Mouse (Mus musculus): ENCODE measurements around the gene Gm17657. TPM values are rescaled to one million over a fixed set of nuclear protein-coding genes. Genes with fewer than 3 reads are reported as not detected.

Gm17657 gene
- polyA plus RNA-seq, 1 experiment from 2014 or later = not detected

GRCm38 (mm10) chr17:29476461-29476860, 73.0 kb downstream of the Gm17657 start:
- Histone ChIP-seq H3K4me1 (ENCODE audit: control insufficient read depth, insufficient read depth, low read length) (no peaks in the 10 kb centered on the region), H3K9me3 (ENCODE audit: control insufficient read depth, low read length) (no peaks in the 10 kb centered on the region), H3K36me3 (ENCODE audit: control insufficient read depth, insufficient read depth, low read length) (no peaks in the 10 kb centered on the region), H3K9ac (replicated peaks; ENCODE audit: low read length) (no peak overlapping the region), H3K27me3 (ENCODE audit: control insufficient read depth, insufficient read depth, low read length) (no peaks in the 10 kb centered on the region), H3K4me2 (ENCODE audit: low read length) (no peak overlapping the region), H3K27ac (replicated peaks; ENCODE audit: low read depth, low read length) (no peak overlapping the region), H3K4me3 (replicated peaks; ENCODE audit: low read depth, low read length) (no peak overlapping the region)
- ATAC-seq (ENCODE audit: low FRiP score, low TSS enrichment) (no peak), DNase-seq (no peak)
- WGBS = 71% methylated on average over 4 of the region's 4 CpGs

- no peak for DNase-seq
Measured at GRCm38 (mm10) chr17:29475142-29475541, 74.3 kb downstream of the Gm17657 start.

GRCm38 (mm10) chr17:29474036-29474435, 75.4 kb downstream of the Gm17657 start:
- Histone ChIP-seq H3K27ac (replicated peaks; ENCODE audit: low read depth, low read length) (no peak overlapping the region), H3K27me3 (ENCODE audit: control insufficient read depth, insufficient read depth, low read length) (no peaks in the 10 kb centered on the region), H3K9me3 (ENCODE audit: control insufficient read depth, low read length) (no peaks in the 10 kb centered on the region), H3K4me3 (replicated peaks; ENCODE audit: low read depth, low read length) (no peak overlapping the region), H3K4me2 (ENCODE audit: low read length) (no peak overlapping the region), H3K9ac (replicated peaks; ENCODE audit: low read length) (no peak overlapping the region), H3K4me1 (ENCODE audit: control insufficient read depth, insufficient read depth, low read length) (no peaks in the 10 kb centered on the region), H3K36me3 (ENCODE audit: control insufficient read depth, insufficient read depth, low read length) (no peaks in the 10 kb centered on the region)
- WGBS = 85% methylated on average over 2 of the region's 2 CpGs
- DNase-seq (no peak), ATAC-seq (ENCODE audit: low FRiP score, low TSS enrichment) (no peak)

More at GRCm38 (mm10) chr17:29475142-29475541, 74.3 kb downstream of the Gm17657 start:
- H3K27me3 ChIP-seq (ENCODE audit: control insufficient read depth, insufficient read depth, low read length) = no peaks in the 10 kb centered on the region
- WGBS = 97% methylated on average over 3 of the region's 3 CpGs
- H3K4me1 ChIP-seq (ENCODE audit: control insufficient read depth, insufficient read depth, low read length) = no peaks in the 10 kb centered on the region
- no peak overlapping the region for H3K4me3 ChIP-seq (replicated peaks; ENCODE audit: low read depth, low read length)
- H3K36me3 ChIP-seq (ENCODE audit: control insufficient read depth, insufficient read depth, low read length) = no peaks in the 10 kb centered on the region
- no peak for ATAC-seq (ENCODE audit: low FRiP score, low TSS enrichment)
- H3K27ac ChIP-seq (replicated peaks; ENCODE audit: low read depth, low read length) = no peak overlapping the region
- H3K9me3 ChIP-seq (ENCODE audit: control insufficient read depth, low read length) = no peaks in the 10 kb centered on the region
- no peak overlapping the region for H3K9ac ChIP-seq (replicated peaks; ENCODE audit: low read length)
- no peak overlapping the region for H3K4me2 ChIP-seq (ENCODE audit: low read length)

GRCm38 (mm10) chr17:29473466-29473865, 76.0 kb downstream of the Gm17657 start:
- Histone ChIP-seq H3K27ac (replicated peaks; ENCODE audit: low read depth, low read length) (no peak overlapping the region), H3K4me1 (ENCODE audit: control insufficient read depth, insufficient read depth, low read length) (no peaks in the 10 kb centered on the region), H3K36me3 (ENCODE audit: control insufficient read depth, insufficient read depth, low read length) (no peaks in the 10 kb centered on the region), H3K9ac (replicated peaks; ENCODE audit: low read length) (no peak overlapping the region), H3K9me3 (ENCODE audit: control insufficient read depth, low read length) (no peaks in the 10 kb centered on the region), H3K4me3 (replicated peaks; ENCODE audit: low read depth, low read length) (no peak overlapping the region), H3K4me2 (ENCODE audit: low read length) (no peak overlapping the region), H3K27me3 (ENCODE audit: control insufficient read depth, insufficient read depth, low read length) (no peaks in the 10 kb centered on the region)
- ATAC-seq (ENCODE audit: low FRiP score, low TSS enrichment) = no peak
- no peak for DNase-seq
- 96% methylated on average over 10 of the region's 10 CpGs for WGBS

Small RNA genes lying within 50 kb of the gene (microRNA-seq; reads per million reads assigned to microRNA genes)
- gene Mir7667 = not detected

Other genes starting within 250 kb of the Gm17657 start
- gene Pi16, start 232.0 kb downstream of the Gm17657 start, polyA plus RNA-seq (2014; fragmentation: Nextera tagmentation; extraction: Ambion mirVana) = 1.3 and 2.8 TPM in 2 replicates
- 533 and 550 TPM in 2 replicates for gene Mtch1, start 201.7 kb downstream of the Gm17657 start, polyA plus RNA-seq (2014; fragmentation: Nextera tagmentation; extraction: Ambion mirVana)
- 4.4 and 4.9 TPM in 2 replicates for gene Fgd2, start 188.7 kb downstream of the Gm17657 start, polyA plus RNA-seq (2014; fragmentation: Nextera tagmentation; extraction: Ambion mirVana)
- gene Pim1, start 58.9 kb downstream of the Gm17657 start, polyA plus RNA-seq (2014; fragmentation: Nextera tagmentation; extraction: Ambion mirVana) = 10.1 and 10.3 TPM in 2 replicates
- gene Tbc1d22b, start 147 bp upstream of the Gm17657 start, polyA plus RNA-seq (2014; fragmentation: Nextera tagmentation; extraction: Ambion mirVana) = 25.8 and 27.7 TPM in 2 replicates
- gene Tmem217, start 2.7 kb upstream of the Gm17657 start, polyA plus RNA-seq (2014; fragmentation: Nextera tagmentation; extraction: Ambion mirVana) = 0.43 and 0.49 TPM in 2 replicates
- 80.5 and 86.8 TPM in 2 replicates for gene Rnf8, start 65.2 kb upstream of the Gm17657 start, polyA plus RNA-seq (2014; fragmentation: Nextera tagmentation; extraction: Ambion mirVana)
- 2.0 and 2.9 TPM in 2 replicates for gene Gm28043, start 65.2 kb upstream of the Gm17657 start, polyA plus RNA-seq (2014; fragmentation: Nextera tagmentation; extraction: Ambion mirVana)
- 103 and 136 TPM in 2 replicates for gene Cmtr1, start 111.0 kb upstream of the Gm17657 start, polyA plus RNA-seq (2014; fragmentation: Nextera tagmentation; extraction: Ambion mirVana)
- gene Ccdc167, start 167.4 kb upstream of the Gm17657 start, polyA plus RNA-seq (2014; fragmentation: Nextera tagmentation; extraction: Ambion mirVana) = 11.3 and 11.4 TPM in 2 replicates

Data from midbrain, embryonic 14.5 days (tissue).